Mouse (Mus musculus): ENCODE data around the gene Egf. TPM values are rescaled to one million over a fixed set of nuclear protein-coding genes. Genes with fewer than 3 reads are reported as not detected.

Gene Egf
- polyA plus RNA-seq, 1 experiment from 2014 or later = 0.39 TPM

- Histone ChIP-seq H3K36me3 (replicated peaks; ENCODE audit: insufficient read depth, low read length) (peaks cover 2% of the 10 kb centered on the region; the same call in 1 of the 2 replicates), H3K9me3 (ENCODE audit: low read length) (no peaks in the 10 kb centered on the region), H3K27ac (ENCODE audit: low read depth) (no peak overlapping the region), H3K9ac (replicated peaks) (no peak overlapping the region), H3K4me2 (ENCODE audit: low read depth, low read length) (no peak overlapping the region), H3K4me3 (ENCODE audit: low read depth, low read length) (no peak overlapping the region), H3K4me1 (ENCODE audit: insufficient read depth) (no peaks in the 10 kb centered on the region), H3K27me3 (ENCODE audit: insufficient read depth, low read length) (no peaks in the 10 kb centered on the region)
- ATAC-seq = no peak
- WGBS (ENCODE audit: insufficient replicate concordance) = 75% methylated on average over 11 of the region's 11 CpGs
- peak; percentile 52 for TF ChIP-seq CTCF (IDR thresholded peaks at IDR 0.05; ENCODE audit: low read depth)
- no peak for TF ChIP-seq EP300 (IDR thresholded peaks at IDR 0.05; ENCODE audit: low read depth)
- DNase-seq = no peak
Observed at GRCm38 (mm10) chr3:129634260-129634901, 120.7 kb downstream of the Egf start.

- no peaks in the 10 kb centered on the region for H3K4me1 ChIP-seq (ENCODE audit: insufficient read depth)
- no peaks in the 10 kb centered on the region for H3K9me3 ChIP-seq (ENCODE audit: low read length)
- H3K9ac ChIP-seq (replicated peaks) = no peak overlapping the region
- H3K27me3 ChIP-seq (ENCODE audit: insufficient read depth, low read length) = no peaks in the 10 kb centered on the region
- peak; percentile 43 for ATAC-seq
- H3K4me2 ChIP-seq (ENCODE audit: low read depth, low read length) = no peak overlapping the region
- TF ChIP-seq EP300 (IDR thresholded peaks at IDR 0.05; ENCODE audit: low read depth) (no peak), CTCF (IDR thresholded peaks at IDR 0.05; ENCODE audit: low read depth) (no peak)
- DNase-seq = no peak
- WGBS (ENCODE audit: insufficient replicate concordance) = 40% methylated on average over 8 of the region's 8 CpGs
- no peak overlapping the region for H3K27ac ChIP-seq (ENCODE audit: low read depth)
- peaks cover 2% of the 10 kb centered on the region; the same call in 1 of the 2 replicates for H3K36me3 ChIP-seq (replicated peaks; ENCODE audit: insufficient read depth, low read length)
- H3K4me3 ChIP-seq (ENCODE audit: low read depth, low read length) = no peak overlapping the region
Observed at GRCm38 (mm10) chr3:129633518-129633917, 121.6 kb downstream of the Egf start.

- Histone ChIP-seq H3K27ac (ENCODE audit: low read depth) (no peak overlapping the region), H3K4me2 (ENCODE audit: low read depth, low read length) (no peak overlapping the region), H3K27me3 (ENCODE audit: insufficient read depth, low read length) (no peaks in the 10 kb centered on the region), H3K4me3 (ENCODE audit: low read depth, low read length) (no peak overlapping the region), H3K9me3 (ENCODE audit: low read length) (no peaks in the 10 kb centered on the region), H3K4me1 (ENCODE audit: insufficient read depth) (no peaks in the 10 kb centered on the region), H3K9ac (replicated peaks) (no peak overlapping the region), H3K36me3 (replicated peaks; ENCODE audit: insufficient read depth, low read length) (peaks cover 2% of the 10 kb centered on the region; the same call in 1 of the 2 replicates)
- DNase-seq (no peak), ATAC-seq (no peak)
- no peak for TF ChIP-seq CTCF (IDR thresholded peaks at IDR 0.05; ENCODE audit: low read depth)
- TF ChIP-seq EP300 (IDR thresholded peaks at IDR 0.05; ENCODE audit: low read depth) = no peak
- WGBS (ENCODE audit: insufficient replicate concordance) = 60% methylated on average over 5 of the region's 5 CpGs
Observed at GRCm38 (mm10) chr3:129631857-129632256, 123.3 kb downstream of the Egf start.

- H3K9ac ChIP-seq (replicated peaks) = no peak overlapping the region
- no peak overlapping the region for H3K4me2 ChIP-seq (ENCODE audit: low read depth, low read length)
- WGBS (ENCODE audit: insufficient replicate concordance) = 74% methylated on average over 1 of the region's 1 CpGs
- peaks cover 2% of the 10 kb centered on the region; the same call in 1 of the 2 replicates for H3K36me3 ChIP-seq (replicated peaks; ENCODE audit: insufficient read depth, low read length)
- H3K4me1 ChIP-seq (ENCODE audit: insufficient read depth) = no peaks in the 10 kb centered on the region
- no peaks in the 10 kb centered on the region for H3K27me3 ChIP-seq (ENCODE audit: insufficient read depth, low read length)
- ATAC-seq = no peak
- DNase-seq = no peak
- H3K27ac ChIP-seq (ENCODE audit: low read depth) = no peak overlapping the region
- no peaks in the 10 kb centered on the region for H3K9me3 ChIP-seq (ENCODE audit: low read length)
- H3K4me3 ChIP-seq (ENCODE audit: low read depth, low read length) = no peak overlapping the region
- TF ChIP-seq CTCF (IDR thresholded peaks at IDR 0.05; ENCODE audit: low read depth) = no peak
- no peak for TF ChIP-seq EP300 (IDR thresholded peaks at IDR 0.05; ENCODE audit: low read depth)
Observed at GRCm38 (mm10) chr3:129631018-129631417, 124.1 kb downstream of the Egf start.

Small RNA genes within 50 kb of the gene (microRNA-seq; reads per million reads assigned to microRNA genes)
- gene Gm24515 = not detected

Other genes with a start within 250 kb of the Egf start
- 6.6 and 8.0 TPM in 2 replicates for gene Elovl6, start 223.0 kb downstream of the Egf start, polyA plus RNA-seq (2015; fragmentation: Nextera tagmentation; extraction: Ambion mirVana)
- not detected in 2 replicates for gene Lrit3, start 48.7 kb upstream of the Egf start, polyA plus RNA-seq (2015; fragmentation: Nextera tagmentation; extraction: Ambion mirVana)
- gene Rrh, start 67.3 kb upstream of the Egf start, polyA plus RNA-seq (2015; fragmentation: Nextera tagmentation; extraction: Ambion mirVana) = not detected in 2 replicates
- 23.2 and 25.7 TPM in 2 replicates for gene Gar1, start 76.1 kb upstream of the Egf start, polyA plus RNA-seq (2015; fragmentation: Nextera tagmentation; extraction: Ambion mirVana)
- gene Cfi, start 80.6 kb upstream of the Egf start, polyA plus RNA-seq (2015; fragmentation: Nextera tagmentation; extraction: Ambion mirVana) = 444 and 454 TPM in 2 replicates
- gene Pla2g12a, start 123.3 kb upstream of the Egf start, polyA plus RNA-seq (2015; fragmentation: Nextera tagmentation; extraction: Ambion mirVana) = 58.4 and 61.3 TPM in 2 replicates
- 31.6 and 34.4 TPM in 2 replicates for gene Casp6, start 146.1 kb upstream of the Egf start, polyA plus RNA-seq (2015; fragmentation: Nextera tagmentation; extraction: Ambion mirVana)
- gene Mcub, start 214.9 kb upstream of the Egf start, polyA plus RNA-seq (2015; fragmentation: Nextera tagmentation; extraction: Ambion mirVana) = 7.8 and 7.9 TPM in 2 replicates

Data from liver, postnatal 0 days (tissue).